Mouse (Mus musculus) embryonic facial prominence, embryonic 14.5 days (tissue): ENCODE results near the gene Gm49378. TPM values are rescaled to one million over a fixed set of nuclear protein-coding genes. Genes with fewer than 3 reads are reported as not detected.
A peak's percentile ranks its signal among the peaks of the same experiment; 100 is the strongest.

Experiments used
- ATAC-seq: fragments of 200-750 bp; cut with Nextera tagmentation; 2 replicates; pipeline ENCODE4 v1.8.0; 2017; ENCODE audit warnings: low read depth, moderate number of reproducible peaks, moderate TSS enrichment
- DNase-seq: peaks from one replicate; pipeline ENCODE4 v3.0.0-alpha.2; 2015; ENCODE audit warnings: low spot score
- H3K27ac ChIP-seq: fragments of 300-500 bp; sonication (generic); replicated peaks from 2 replicates; pipeline ENCODE4 v1.5.1; 2014; ENCODE audit warnings: low read depth, mild to moderate bottlenecking, low read length, moderate library complexity
- H3K27me3 ChIP-seq: fragments of 300-500 bp; sonication (generic); replicated peaks from 2 replicates; pipeline ENCODE4 v1.6.1; 2014; ENCODE audit warnings: low read length; ENCODE audit not compliant: control insufficient read depth, insufficient read depth
- H3K36me3 ChIP-seq: fragments of 300-500 bp; sonication (generic); 2 replicates; pipeline ENCODE4 v1.6.1; 2014; ENCODE audit warnings: low read length, mixed read lengths; ENCODE audit not compliant: control insufficient read depth, insufficient read depth
- H3K4me1 ChIP-seq: fragments of 300-500 bp; sonication (generic); 2 replicates; pipeline ENCODE4 v1.6.1; 2014; ENCODE audit warnings: antibody characterized with exemption, low read length; ENCODE audit not compliant: control insufficient read depth, insufficient read depth
- H3K4me2 ChIP-seq: fragments of 300-500 bp; sonication (generic); 2 replicates; pipeline ENCODE4 v1.6.1; 2014; ENCODE audit warnings: low read depth, mild to moderate bottlenecking, low read length, moderate library complexity, mixed read lengths
- H3K4me3 ChIP-seq: fragments of 300-500 bp; sonication (generic); 2 replicates; pipeline ENCODE4 v1.5.1; 2014; ENCODE audit warnings: low read depth, mild to moderate bottlenecking, low read length
- H3K9ac ChIP-seq: fragments of 300-500 bp; sonication (generic); 2 replicates; pipeline ENCODE4 v1.6.1; 2014; ENCODE audit warnings: low read depth, mild to moderate bottlenecking, low read length, moderate library complexity, mixed read lengths
- H3K9me3 ChIP-seq: fragments of 300-500 bp; sonication (generic); 2 replicates; pipeline ENCODE4 v1.6.1; 2016; ENCODE audit warnings: low read length; ENCODE audit not compliant: control insufficient read depth
- WGBS: fragments of 180-500 bp; shearing (Covaris S2); extraction: QIAGEN DNeasy Blood & Tissue Kit; methylation state at CpG from one replicate; pipeline ENCODE4 v1.1.7; 2014; 5-methylcytosine and 5-hydroxymethylcytosine counted together
- polyA plus RNA-seq: library from polyadenylated mRNA; unstranded; fragments of >200 nt; fragmentation: Nextera tagmentation; extraction: Ambion mirVana; gene quantifications from 2 replicates; pipeline ENCODE4 v1.2.1, GENCODE M21; 2014

Gm49378 gene
- polyA plus RNA-seq, 1 experiment from 2014 or later, result 0.79 TPM

DNA sequence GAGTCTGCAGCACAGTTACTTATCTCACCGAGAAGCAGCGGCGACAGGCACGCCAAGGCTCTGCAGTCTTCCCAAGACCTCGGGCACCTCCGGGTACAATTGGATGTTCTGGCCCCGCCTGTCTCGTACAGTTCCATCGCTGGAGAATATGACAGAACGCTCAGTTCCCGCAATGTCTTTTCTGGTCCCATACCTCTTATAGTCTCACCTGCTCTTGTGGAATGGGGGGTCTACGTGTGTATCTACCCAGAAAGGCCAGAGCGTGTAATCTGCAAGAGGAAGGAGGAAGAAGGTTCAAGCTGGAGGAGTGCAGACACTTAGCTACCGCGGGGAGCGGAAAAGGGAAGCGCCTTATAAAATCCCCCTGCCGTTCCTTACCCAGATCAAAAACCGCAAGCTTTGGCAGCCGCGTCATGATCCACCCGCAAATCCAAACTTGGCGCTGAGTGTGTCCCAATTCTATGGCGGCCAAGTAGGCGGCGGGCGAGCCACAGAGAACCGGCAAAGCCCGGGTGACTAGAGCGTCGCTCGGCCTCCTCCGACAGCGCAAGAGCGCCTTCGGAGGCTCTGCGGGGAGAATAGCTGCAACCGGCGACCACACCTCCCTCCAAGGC, 22.4 kb upstream of the Gm49378 start, which contains the start of gene Mdp1:
Gene Mdp1, minus strand, starts transcription at position 549 of the 614 bp plus-strand sequence.
- DNase-seq (peak; percentile 95), ATAC-seq (peak; percentile 97)
- peaks cover 37% of the 10 kb centered on the region for H3K36me3 ChIP-seq
- peaks cover 13% of the 10 kb centered on the region; the same call in 1 of the 2 replicates for H3K4me1 ChIP-seq
- peak within 1 kb of the TSS; percentile 82 for H3K9ac ChIP-seq
- H3K4me3 ChIP-seq, result peak within 1 kb of the TSS; percentile 78
- whole genome bisulfite sequencing, result under 1% methylated on average over 37 of the region's 39 CpGs
- no peaks in the 10 kb centered on the region for H3K9me3 ChIP-seq
- H3K4me2 ChIP-seq, result peak within 1 kb of the TSS; percentile 65
- no peaks in the 10 kb centered on the region for H3K27me3 ChIP-seq
- H3K27ac ChIP-seq, result peak within 1 kb of the TSS; percentile 84

DNA sequence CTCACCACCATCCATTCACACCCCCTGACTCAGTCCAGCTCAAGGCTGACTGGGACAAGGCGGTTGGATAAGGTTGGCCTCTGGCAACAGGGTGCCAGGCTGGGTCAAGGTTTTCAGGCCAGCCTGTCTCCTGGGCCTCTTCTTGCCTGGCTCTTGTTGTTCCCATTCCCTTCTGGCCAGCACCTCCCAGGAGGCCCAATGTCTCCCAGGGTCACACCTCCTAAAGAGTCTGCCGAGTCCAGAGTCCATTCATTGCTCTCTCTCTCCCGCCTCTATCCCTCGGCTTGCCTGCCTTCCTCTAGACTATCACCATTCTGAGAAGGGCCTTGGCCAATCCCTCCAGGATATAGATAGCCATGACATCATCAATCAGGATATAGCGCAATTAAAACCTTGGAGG, 20.3 kb upstream of the Gm49378 start:
- DNase-seq, result no peak
- 94% methylated on average over 5 of the region's 5 CpGs for WGBS
- H3K27ac ChIP-seq, result no peak overlapping the region

DNA sequence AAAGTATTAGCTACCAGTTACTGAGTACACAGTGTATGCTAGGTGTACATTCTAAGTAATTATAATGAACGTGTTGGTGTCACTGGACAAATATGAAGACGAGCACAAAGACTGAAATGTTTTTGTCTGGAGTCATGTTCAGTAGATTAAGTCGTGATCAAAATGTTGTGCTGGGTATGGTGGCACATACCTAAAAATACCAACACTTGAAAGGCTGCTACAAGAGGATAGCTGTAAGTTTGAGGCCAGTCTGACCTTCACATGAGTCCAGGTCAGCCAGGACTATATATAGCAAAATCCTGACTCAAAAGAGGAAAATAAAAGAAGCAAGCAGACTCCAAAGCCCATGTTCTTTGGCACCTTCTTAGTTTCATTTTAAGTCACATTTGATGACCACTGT, 19.2 kb upstream of the Gm49378 start:
- ATAC-seq (no peak), DNase-seq (no peak)
- Histone ChIP-seq H3K27me3 (no peaks in the 10 kb centered on the region), H3K4me1 (peaks cover 13% of the 10 kb centered on the region; the same call in 1 of the 2 replicates), H3K9ac (no peak overlapping the region), H3K9me3 (no peaks in the 10 kb centered on the region), H3K4me2 (no peak overlapping the region), H3K36me3 (peaks cover 17% of the 10 kb centered on the region), H3K4me3 (no peak overlapping the region), H3K27ac (no peak overlapping the region)
- WGBS, result 85% methylated on average over 3 of the region's 3 CpGs

More for the DNA sequence above, 20.3 kb upstream of the Gm49378 start:
- Histone ChIP-seq H3K4me3 (no peak overlapping the region), H3K36me3 (peaks cover 27% of the 10 kb centered on the region), H3K27me3 (no peaks in the 10 kb centered on the region), H3K4me2 (no peak overlapping the region), H3K9me3 (no peaks in the 10 kb centered on the region), H3K4me1 (peaks cover 13% of the 10 kb centered on the region; the same call in 1 of the 2 replicates), H3K9ac (no peak overlapping the region)
- no peak for ATAC-seq

DNA sequence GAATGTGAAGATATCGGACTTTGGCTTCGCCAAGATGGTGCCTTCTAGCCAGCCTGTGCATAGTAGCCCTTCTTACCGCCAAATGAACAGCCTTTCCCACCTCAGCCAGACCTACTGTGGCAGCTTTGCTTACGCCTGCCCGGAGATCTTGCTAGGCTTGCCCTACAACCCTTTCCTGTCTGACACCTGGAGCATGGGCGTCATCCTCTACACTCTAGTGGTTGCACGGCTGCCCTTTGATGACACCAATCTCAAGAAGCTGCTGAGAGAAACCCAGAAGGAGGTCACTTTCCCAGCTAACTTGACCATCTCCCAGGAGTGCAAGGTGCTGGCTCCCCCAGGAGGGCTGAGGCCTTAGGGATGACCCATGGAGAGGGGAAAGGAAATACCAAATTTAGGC, 13.8 kb upstream of the Gm49378 start:
- no peak overlapping the region for H3K4me2 ChIP-seq
- DNase-seq (no peak), ATAC-seq (no peak)
- H3K36me3 ChIP-seq, result peaks cover 2% of the 10 kb centered on the region; the same call in 1 of the 2 replicates
- no peak overlapping the region for H3K9ac ChIP-seq
- 90% methylated on average over 7 of the region's 7 CpGs for WGBS
- H3K4me3 ChIP-seq, result no peak overlapping the region
- no peaks in the 10 kb centered on the region for H3K27me3 ChIP-seq
- no peaks in the 10 kb centered on the region for H3K9me3 ChIP-seq
- H3K27ac ChIP-seq, result no peak overlapping the region
- H3K4me1 ChIP-seq, result no peaks in the 10 kb centered on the region

DNA sequence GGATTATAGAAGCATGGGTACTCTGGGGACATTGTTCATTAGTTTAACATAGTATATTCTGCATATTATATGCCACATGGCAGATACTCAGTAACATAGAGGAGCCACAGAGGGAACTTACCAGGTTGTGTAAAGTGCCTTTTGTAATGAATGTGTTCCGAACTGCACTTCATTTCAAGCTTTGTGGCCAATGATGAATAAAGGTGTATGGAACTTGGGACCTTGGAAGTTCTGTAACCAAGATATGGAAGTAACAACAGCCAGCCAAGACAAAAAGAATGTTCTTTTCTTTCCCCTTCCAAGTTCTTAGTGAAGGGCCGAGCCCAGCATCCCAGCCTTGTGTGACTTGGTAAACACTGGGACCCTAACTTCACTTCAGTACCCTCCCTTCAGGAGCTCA, 12.2 kb upstream of the Gm49378 start, which contains the start of gene Tssk4:
Gene Tssk4, plus strand, starts transcription at position 301 of the 400 bp plus-strand sequence.
- no peak for DNase-seq
- Histone ChIP-seq H3K4me3 (no peak within 1 kb of the TSS), H3K4me1 (peaks cover 6% of the 10 kb centered on the region), H3K4me2 (no peak within 1 kb of the TSS), H3K27me3 (no peaks in the 10 kb centered on the region), H3K9ac (no peak within 1 kb of the TSS), H3K36me3 (peaks cover 10% of the 10 kb centered on the region; the same call in 1 of the 2 replicates), H3K9me3 (no peaks in the 10 kb centered on the region), H3K27ac (no peak within 1 kb of the TSS)
- 91% methylated on average over 2 of the region's 2 CpGs for WGBS
- no peak for ATAC-seq

DNA sequence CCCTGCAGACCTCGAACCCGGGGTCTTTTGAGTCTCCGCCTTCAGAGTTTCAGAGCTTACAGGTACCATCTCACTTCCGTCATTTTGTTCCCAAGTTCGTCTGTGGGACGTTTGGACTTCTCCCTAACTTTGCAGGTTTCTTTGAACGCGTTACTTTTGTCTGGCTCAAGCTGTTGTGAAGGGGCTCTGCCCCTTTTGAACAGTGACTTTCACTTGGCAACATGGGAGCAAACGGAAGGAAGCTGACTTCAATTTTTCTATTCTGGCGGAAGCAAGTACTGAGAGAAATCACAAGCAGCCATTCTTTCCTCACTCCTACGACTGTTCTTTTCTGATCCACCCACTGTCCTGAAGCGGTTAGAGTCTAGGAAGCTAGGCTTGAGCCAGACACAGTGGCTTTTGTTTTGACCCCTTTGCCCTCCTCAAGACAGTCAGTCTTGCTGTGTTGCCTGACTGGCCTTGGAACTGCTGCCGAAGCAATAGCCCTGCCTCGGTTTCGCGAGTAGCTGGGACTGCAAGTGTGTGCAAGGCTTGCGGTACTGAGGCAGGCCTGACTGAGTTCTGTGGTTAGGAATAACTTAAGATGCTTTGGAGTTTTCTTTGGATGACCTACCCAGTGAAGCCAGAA, 6.7 kb upstream of the Gm49378 start:
- peak; percentile 10 for DNase-seq
- 19% methylated on average over 17 of the region's 17 CpGs for whole genome bisulfite sequencing

DNA sequence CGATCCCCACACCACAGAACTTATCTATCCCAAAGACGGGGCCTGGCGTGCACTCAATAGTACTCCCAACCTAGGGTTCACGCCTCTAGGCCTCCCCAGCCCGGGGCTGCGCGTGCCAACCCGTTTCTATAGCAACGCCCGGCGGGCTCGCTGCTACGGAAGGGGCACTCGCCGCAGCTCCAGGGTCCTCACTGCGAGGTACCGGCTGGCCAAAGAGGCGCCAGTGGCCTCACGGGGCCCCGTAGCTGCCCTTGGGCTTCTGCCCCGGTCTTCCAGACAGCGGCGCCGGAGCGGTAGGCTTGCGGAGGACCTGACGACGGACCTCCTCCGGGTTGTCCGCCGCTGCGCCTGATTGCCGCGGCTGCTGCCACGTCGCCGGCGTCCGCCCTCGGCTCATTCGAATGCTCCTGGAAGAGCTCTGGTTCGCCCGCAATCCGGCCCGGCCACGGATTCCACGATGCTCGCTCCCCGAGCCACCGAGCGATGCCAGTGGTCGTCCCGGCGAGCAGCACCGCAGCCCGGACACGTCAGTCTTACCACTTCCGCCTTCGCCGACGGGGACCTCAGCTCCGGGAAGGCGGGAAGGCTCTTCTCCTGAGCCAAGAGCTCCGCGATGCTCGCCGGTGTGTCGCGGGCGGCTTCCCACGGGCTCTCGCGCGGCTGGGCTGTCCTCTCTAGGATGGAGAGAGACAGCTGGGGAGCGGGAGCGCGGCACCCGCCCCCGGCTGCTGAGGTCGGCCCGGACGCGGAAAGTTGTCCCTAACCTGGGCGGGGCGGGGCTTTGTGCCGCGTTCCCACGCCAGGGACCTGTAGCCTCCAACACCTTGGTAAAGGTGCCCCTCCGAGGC, 5.6 kb upstream of the Gm49378 start, which contains the start of gene Tm9sf1:
Gene Tm9sf1, minus strand, starts transcription at position 747 of the 848 bp plus-strand sequence.
- Histone ChIP-seq H3K27ac (peak within 1 kb of the TSS; percentile 96), H3K9me3 (no peaks in the 10 kb centered on the region), H3K4me3 (peak within 1 kb of the TSS; percentile 97), H3K4me2 (peak within 1 kb of the TSS; percentile 85), H3K27me3 (no peaks in the 10 kb centered on the region), H3K9ac (peak within 1 kb of the TSS; percentile 95), H3K4me1 (peaks cover 19% of the 10 kb centered on the region), H3K36me3 (peaks cover 46% of the 10 kb centered on the region)
- WGBS, result under 1% methylated on average over 63 of the region's 89 CpGs
- DNase-seq (peak; percentile 92), ATAC-seq (peak; percentile 92)

More for the DNA sequence above, 6.7 kb upstream of the Gm49378 start:
- H3K9ac ChIP-seq, result peak overlapping the region; percentile 95
- H3K4me3 ChIP-seq, result peak overlapping the region; percentile 97
- peaks cover 35% of the 10 kb centered on the region for H3K36me3 ChIP-seq
- H3K9me3 ChIP-seq, result no peaks in the 10 kb centered on the region
- H3K4me1 ChIP-seq, result peaks cover 19% of the 10 kb centered on the region
- H3K27me3 ChIP-seq, result no peaks in the 10 kb centered on the region
- H3K4me2 ChIP-seq, result peak overlapping the region; percentile 85
- peak overlapping the region; percentile 96 for H3K27ac ChIP-seq
- no peak for ATAC-seq

DNA sequence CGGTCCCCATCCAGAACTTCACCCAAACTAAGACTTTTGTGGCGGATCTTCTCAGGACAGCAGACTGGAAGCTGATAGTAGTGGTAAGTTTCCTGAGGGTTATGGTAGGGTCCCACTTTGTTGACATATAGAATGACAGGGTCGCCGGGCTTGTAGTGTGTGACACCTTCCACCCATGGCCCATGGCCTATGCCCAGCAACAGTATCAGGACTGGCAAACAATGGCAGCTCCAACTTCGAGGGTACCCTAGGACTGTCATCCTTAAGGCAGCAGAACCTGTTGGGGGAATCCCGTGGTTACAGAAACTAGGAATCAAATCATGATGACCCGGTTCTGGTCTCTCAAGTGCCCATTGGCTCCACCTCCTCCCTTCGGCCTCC, 5.0 kb upstream of the Gm49378 start:
- Histone ChIP-seq H3K27me3 (no peaks in the 10 kb centered on the region), H3K9ac (peak overlapping the region; percentile 95), H3K4me2 (peak overlapping the region; percentile 85), H3K9me3 (no peaks in the 10 kb centered on the region), H3K4me1 (peaks cover 19% of the 10 kb centered on the region), H3K36me3 (peaks cover 52% of the 10 kb centered on the region), H3K27ac (peak overlapping the region; percentile 96), H3K4me3 (peak overlapping the region; percentile 97)
- ATAC-seq (peak; percentile 14; the same call in 1 of the 2 replicates), DNase-seq (no peak)
- WGBS, result 27% methylated on average over 6 of the region's 8 CpGs
